Mouse (Mus musculus): ENCODE results near the gene Rngtt. TPM values are rescaled to one million over a fixed set of nuclear protein-coding genes. Genes with fewer than 3 reads are reported as not detected.
A peak's percentile ranks its signal among the peaks of the same experiment; 100 is the strongest.

The Rngtt gene
- total RNA-seq, 2 experiments from 2014 or later: 30.6 to 30.9 TPM

DNA sequence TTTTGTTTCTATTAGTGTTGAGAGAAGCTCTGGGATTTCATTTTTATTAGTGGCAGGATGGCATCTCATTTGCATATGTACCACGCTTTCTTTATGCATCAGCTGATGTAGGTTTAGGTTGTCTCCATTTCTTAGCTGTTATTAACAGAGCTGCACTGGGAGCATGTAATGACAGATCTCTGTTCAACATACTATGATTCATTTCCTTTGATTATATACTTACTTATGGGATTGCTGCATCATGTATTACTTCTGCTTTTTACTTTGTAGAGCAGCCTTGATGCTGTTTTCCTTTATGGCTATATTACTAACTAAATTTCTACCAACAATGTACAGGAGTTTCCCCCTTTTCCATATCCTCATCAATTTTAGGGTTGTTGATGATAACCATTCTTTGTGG is 109.5 kb downstream of the Rngtt start:
- ATAC-seq (replicated peaks; ENCODE audit: poor library complexity): peak; percentile 63

DNA sequence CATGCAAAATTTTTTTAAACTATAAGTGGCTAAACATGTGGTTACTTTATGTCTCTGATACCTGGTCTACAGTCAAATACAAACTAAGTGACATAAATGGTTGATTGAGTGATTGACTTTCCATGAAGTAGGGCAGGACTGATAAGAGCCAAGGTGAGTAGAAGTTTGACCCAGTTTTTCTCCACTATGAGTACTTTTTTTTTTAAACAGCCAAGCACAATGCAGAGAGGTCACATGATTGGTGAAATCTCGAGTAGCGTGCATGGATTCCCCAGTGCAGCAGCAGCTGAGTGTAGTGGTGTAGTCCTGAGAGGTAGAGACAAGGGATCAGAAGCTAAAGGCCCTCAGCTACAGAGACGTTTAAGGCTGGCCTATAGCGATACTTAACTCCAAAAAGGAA is 118.7 kb downstream of the Rngtt start:
- no peak for ATAC-seq (replicated peaks; ENCODE audit: poor library complexity)

DNA sequence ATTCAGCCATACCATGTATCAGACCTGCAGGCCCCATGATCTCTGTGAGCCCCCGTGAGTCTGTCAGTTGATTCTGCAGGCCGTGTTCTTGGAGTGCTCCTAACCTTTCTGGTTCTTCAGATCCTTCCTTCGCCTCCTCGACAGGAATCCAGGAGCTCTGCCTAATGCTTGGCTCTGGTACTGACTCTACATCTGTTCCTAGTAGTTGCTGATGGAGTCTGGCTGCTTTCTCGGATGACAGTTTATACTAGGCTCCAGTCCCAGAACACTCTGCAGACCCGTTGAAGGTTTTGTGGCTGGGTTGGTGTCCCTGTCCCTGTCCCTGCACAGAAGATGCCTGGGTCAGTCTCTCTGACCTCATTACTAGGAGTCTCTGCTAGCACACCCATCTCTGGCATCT is 131.8 kb downstream of the Rngtt start:
- ATAC-seq (replicated peaks; ENCODE audit: poor library complexity): no peak

DNA sequence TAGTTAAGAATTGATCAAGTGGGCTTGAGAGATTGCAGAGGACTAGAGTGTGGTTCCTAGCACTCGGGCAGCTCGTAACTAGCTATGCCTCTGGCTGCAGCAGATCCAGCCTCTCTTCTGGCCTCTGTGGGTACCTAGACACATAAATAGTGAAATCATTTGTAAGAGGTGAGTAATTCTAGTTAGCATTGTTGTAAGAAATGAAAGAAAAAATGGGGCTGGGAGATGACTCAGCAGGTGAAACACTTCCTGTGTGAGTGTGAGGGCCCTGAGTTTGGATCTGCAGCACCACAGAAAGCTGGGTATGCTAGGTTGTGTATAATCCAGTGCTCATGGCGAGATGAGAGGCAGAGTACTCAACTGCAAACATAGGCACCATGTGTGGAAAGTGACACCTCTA is 136.2 kb downstream of the Rngtt start:
- ATAC-seq (replicated peaks; ENCODE audit: poor library complexity): no peak

DNA sequence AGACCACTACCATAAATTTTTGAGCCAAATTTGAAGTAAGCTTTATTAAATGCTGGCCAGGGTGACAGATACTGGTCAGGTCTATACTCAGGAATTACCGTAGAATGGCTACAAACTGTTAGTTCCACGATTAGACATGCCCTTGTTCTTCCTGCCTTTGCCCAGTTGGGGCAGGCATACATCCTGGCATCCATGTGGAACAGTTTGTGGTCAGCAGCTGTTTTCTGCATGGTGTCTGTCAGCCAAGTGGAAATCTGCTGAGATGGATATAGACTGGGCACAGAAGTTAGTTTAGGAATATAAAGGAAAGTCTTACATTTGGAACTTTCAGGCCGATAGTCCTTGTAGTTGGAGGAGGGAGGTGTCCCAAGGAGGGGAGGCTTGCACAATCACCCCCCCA is 136.8 kb downstream of the Rngtt start:
- no peak for ATAC-seq (replicated peaks; ENCODE audit: poor library complexity)

DNA sequence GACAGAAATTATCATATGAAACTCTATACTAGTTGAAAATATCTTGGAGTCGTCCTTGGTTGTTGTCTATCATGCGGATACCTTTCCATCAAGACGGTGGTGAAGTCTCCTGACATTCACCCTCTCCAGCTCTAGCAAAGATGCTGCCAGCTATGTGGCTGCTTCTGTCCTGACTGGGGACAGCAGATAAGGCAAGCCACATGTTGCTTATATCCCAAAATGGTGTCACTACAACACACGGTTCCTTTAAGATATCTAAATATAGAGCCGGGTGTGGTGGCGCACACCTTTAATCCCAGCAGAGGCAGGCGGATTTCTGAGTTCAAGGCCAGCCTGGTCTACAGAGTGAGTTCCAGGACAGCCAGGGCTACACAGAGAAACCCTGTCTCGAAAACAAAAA is 140.2 kb downstream of the Rngtt start:
- peak; percentile 72 for ATAC-seq (replicated peaks; ENCODE audit: poor library complexity)

DNA sequence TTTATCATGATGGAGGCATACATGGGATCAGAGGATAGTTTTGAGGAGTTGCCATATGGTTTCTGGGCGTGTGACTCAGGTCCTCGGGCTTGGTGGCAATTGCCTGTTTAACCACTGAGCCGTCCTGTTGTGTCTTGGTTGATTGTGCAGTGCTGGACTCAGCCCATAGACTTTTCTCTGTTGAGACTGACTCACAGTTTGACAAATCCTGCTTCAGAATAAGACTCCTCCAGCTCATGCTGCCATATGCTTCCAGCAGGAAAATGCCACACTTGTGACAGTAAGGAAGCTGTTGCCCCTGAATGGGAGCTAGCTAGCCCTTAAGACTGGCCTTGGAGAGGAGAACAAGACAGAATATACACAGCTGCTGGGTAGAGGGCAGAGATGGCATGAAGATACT is 149.7 kb downstream of the Rngtt start:
- ATAC-seq (replicated peaks; ENCODE audit: poor library complexity): no peak

DNA sequence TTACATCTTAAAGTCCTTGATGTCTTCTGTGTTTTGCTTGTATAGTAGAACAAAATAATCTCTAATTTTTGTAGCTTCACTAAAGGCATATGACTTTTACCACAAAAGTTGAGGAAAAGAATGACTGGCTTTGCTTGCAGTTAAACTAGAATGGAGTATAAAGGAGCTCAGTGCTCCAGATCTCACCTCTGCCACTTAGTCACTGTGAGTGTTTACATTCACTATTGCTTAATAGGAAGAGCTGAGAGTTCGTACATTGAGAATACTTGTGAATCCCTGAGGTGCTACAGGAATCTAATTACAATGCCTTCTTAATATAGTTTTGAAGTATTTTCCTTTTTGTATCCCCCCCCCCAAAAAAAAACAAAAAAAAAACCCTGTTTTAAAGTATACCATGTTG is 154.3 kb downstream of the Rngtt start:
- ATAC-seq (replicated peaks; ENCODE audit: poor library complexity): no peak

DNA sequence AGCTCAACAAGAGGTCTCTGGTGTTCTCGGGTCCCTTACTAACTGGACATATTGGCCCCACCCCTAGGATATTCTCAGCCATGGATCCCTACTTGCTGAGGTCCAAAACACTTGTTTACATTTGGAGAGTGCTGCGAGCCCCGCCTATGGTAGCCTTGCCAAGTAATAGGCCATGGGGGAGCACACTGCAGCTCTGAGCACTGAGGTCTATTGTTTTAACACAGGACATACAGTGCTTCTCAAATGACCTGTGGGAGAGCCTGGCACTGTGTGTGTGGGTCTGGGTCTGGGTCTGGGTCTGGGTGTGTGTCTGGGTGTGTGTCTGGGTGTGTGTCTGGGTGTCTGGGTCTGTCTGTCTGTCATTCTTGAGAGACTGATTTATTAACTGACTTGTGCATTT is 155.8 kb downstream of the Rngtt start:
- ATAC-seq (replicated peaks; ENCODE audit: poor library complexity): no peak

DNA sequence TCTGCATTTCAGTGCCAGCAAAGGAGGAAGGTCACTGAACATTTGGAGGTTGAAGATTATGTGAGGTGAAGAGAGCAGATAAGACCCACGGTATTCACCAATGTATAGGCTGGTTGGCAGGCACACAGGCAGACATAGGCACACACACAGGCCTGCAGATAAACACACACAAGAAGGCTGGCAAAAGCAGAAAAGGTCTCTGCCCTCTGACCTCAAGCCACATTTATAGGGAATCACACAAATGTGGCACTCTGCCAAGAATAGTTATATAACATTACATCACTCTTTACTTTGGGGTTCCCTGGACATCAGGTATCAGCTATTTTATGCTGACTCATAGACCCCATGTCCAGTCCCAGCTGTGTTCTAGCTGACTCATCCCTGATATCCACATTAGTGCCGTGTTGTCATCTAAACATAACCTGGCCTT is 156.9 kb downstream of the Rngtt start:
- peak; percentile 98 for ATAC-seq (replicated peaks; ENCODE audit: poor library complexity)

DNA sequence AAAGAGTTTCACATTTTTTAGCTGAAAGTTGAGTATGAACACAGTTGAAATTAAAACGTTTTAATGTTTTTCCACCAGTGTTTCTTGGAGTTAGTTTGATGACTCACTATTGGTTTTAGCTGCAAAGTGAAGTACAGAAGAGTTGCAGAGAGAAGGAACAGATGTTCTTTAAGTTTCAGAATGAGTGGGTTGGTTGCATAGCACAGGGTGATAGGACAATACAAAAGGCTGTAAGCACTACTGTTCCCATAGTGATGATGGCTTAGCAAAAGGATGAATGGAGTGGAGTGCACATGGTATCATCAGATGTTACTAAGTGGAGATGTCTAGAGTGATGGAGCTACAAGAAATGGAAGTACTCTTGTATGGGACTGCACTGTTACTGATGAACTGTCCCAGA is 157.5 kb downstream of the Rngtt start:
- ATAC-seq (replicated peaks; ENCODE audit: poor library complexity): no peak

DNA sequence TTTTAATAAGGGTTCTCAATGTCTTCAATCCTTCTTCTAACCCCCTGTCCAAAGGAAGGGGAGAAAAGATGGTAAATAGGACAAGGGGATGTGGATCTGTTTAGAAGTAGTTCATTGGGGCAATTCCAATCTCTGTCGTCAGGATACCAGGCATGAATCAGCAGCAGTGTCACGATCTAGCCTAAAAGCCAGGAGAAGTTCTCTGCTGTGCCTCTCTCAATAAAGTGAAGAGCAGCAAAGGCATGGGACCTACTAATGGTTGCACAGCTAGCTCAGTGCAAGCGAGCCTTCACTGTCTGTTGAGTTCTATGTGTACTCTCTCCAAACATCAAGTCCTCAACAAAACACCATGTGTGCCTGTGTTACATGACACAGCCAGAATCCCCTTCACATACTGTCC is 158.0 kb downstream of the Rngtt start:
- ATAC-seq (replicated peaks; ENCODE audit: poor library complexity): no peak

DNA sequence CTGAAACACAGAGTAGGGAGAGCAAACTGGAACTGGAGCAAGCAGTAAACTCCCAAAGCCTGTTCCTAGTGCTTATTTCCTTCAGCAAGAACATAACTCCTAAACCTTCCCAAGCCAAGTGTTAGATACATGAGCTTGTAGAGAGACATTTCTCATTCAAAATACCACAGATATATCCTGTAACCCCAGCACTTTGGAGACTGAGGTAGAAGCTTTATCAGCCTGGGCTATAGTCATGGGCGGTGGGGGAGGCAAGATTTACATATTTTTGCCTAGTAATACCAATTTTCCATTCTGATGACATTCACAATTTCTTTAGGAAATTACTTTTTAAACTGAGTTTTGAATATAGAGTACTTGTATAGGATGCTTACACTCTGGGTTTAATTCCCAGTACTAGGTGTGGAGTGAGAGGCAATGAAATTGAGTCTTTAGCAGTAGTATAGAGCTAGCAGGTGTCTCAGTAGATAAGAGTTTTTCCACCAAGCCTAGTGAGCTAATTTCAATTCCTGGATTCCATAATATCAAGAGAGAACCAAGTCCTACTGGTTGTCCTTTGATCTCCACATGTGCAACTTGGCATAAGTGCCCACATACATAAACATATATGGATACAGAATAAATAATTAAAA is 160.7 kb downstream of the Rngtt start:
- ATAC-seq (replicated peaks; ENCODE audit: poor library complexity): no peak

DNA sequence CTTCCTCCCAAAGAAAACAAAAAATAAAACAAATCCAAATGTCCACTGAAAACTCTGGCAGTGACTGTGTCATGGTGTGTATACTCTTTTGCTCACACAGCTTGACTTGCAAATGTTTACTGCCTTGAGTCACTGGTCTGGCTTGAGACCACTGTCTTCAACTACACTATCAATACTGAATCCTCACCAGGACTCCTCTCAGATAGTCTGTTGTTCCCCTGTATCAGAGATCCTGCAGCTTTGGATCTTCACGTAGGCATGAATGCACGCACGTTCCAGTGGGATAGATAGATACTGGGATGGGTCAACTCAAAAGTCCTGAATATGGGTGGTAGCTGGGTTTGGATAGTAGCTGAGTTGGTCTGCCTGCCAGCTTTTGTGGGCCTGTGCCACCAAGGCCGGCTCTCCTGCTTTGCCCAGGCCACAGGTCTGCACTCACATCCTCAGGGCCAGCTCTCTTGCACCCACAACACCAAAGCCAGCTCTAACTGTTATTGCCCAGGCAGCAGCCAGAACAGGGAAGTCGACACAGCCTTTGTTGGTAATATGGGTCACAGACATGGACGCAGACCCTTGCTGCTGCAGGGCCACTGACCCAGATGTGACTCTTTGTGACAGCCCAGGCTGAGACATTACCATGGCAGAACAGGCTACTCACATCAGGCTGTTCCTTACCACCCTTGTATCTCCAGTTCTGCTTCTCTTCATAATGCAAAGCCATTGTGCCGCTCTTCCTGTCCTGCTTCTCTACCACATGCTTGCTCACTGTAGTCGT is 168.1 kb downstream of the Rngtt start:
- ATAC-seq (replicated peaks; ENCODE audit: poor library complexity): no peak

DNA sequence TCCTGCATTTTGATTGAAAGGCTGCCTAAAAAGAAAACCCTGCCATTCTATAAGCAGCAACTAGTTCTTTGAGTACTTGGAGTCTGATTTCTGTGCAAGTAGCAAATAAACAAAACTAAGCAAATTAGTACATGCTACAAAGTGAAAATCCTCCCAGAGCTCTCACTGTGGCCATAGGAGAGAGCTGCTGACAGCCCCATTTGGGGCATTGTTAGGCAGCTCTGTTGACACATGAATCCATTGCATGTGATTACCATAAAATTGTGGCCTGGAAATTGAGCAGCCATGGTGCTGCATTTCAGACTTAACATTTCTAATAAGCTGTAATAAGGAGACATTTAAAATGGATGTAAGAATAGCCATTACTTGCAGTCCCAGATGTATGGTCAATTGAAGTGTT is 171.6 kb downstream of the Rngtt start:
- no peak for ATAC-seq (replicated peaks; ENCODE audit: poor library complexity)

DNA sequence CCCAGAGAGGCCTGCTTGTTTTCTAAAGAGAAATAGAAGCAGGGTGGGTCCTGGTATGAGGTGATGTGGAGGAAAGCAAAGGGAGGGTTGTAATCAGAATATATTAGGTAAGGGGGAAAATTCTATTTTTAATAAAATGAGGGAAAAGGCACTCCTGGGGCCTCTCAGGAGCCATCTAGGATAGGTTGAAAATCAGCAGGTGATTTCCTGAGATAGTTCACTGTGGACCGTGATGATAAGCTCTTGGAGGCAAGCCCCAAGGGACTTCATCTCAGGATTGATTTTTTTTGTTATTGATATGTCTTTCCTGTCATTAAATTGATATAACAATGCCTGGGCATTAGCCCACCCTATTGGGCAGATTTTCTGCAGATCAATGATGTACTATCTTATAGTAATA is 175.9 kb downstream of the Rngtt start:
- ATAC-seq (replicated peaks; ENCODE audit: poor library complexity): no peak

DNA sequence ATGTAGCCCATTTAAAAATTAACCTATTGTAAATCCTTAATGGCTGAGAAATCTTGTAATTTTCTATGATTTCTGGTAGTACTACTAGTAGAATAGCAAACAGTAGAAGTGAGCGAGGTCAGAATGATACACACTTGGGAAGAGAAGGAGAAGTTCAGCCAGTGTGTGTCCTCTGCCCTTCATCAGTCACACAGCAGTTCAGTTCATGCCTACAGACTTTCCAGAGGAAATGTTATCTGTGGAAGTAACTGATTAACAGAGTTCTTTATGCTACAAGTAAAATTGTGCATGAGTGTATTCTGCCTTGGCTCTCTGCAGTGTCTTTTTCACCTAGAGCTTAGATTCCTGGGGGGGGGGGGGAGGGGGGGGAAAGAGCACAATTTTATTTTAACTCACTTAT is 181.0 kb downstream of the Rngtt start:
- no peak for ATAC-seq (replicated peaks; ENCODE audit: poor library complexity)

DNA sequence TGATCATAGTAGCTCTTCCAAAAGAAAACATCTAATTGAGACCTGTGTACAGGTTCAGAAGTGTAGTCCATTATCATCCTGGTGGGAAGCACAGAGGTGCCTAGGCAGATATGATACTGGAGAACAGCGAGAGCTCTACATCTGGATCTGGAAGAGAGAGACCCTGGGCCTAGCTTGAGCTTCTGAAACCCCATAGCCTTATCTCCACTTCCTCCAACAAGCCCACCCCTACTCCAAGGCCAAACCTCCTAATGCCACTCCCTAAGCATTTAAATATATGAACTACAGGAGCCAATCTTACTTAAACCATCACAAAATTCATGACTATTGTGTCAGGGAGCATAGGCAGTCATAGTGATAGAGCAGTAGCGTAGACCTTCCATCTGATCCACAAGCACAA is 184.3 kb downstream of the Rngtt start:
- no peak for ATAC-seq (replicated peaks; ENCODE audit: poor library complexity)

DNA sequence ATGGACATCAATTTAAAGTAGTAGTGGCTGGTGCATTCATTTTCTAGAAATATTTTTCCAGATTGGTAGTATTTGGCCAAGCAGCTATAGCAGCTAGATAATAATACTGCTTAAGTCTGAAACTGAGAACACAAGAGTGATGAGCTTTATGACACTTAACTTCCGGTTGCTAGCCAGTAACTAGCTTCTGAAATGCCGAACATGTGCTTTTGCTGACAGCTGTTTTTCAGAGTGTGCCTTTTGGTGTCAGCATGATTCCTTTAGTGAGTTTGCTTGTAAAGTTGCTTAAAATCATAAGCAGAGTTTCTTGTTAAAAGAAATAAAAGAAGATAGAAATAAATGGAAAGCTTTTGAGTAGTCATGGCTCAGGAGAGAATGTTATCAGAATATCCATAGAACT is 186.9 kb downstream of the Rngtt start:
- no peak for ATAC-seq (replicated peaks; ENCODE audit: poor library complexity)

DNA sequence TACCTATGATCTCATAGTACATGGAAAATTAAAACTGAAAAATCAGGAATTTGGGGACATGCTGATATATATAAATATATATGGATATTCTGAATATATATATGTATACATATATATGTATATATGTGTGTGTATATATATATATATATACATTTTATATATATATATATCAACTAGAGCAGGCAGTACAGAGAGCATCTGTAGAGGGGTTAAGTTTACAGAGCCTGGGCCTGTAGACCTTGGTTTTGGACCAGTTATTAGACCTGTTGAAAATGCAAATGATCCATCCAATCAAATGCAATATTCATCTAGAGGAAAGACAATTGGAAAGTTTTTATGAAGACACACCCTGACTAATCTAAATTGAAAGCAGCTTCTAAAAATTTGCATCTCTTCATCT is 187.5 kb downstream of the Rngtt start:
- ATAC-seq (replicated peaks; ENCODE audit: poor library complexity): no peak

DNA sequence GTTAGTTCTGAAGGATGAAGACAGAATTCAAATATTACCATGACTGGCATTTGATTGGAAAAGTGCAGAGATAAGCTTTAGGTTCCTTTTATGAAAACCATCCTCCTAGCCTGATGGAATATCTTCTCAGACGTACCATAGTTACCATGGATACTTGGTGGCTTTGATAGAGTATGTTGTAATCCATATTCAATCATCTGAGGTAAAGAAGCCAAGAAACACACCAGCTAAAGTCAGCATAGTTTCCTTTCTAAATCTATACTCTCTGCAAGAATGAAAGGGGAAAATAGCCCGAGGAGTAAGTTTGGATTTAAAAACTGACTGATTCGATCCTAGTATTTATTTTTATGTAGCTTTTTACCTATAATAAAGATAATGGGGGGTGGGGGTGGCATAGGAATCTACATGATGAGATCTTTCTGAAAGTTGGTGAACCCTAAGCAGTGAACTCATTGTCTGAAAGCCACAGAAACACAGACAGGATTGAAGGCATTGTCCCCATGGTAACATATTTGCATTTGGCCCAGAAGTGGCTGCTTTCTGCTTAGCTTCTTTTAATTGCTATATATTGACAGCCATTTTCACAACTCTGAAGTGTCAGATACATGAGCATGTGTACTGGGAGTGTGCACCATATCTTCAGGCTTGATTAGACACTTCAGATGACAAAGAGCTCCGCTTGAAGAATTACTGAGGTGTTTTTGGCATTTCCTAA is 188.2 kb downstream of the Rngtt start:
- ATAC-seq (replicated peaks; ENCODE audit: poor library complexity): no peak

DNA sequence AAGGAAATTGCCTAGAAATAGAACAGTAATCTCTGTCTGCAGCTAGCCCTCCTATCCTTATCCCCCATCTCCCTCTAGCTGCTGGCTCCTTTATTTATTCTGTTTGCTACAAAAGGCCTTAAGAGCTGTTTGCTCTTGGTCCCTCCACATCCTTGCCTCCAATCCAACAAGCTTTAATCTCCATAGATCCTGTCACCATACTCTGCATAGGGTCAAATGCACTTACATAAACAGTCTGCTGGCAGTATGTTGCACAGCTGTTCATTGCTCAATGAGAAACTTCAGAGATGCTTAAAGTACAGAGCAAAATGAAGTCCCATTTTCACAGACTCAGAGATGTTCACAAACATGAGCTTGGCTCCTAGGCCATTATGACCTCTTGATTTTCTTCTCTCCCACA is 196.5 kb downstream of the Rngtt start:
- ATAC-seq (replicated peaks; ENCODE audit: poor library complexity): no peak
